Mouse (Mus musculus): ENCODE measurements at regions not wholly inside any gene's neighbourhood (a gene's known extent, or its start where the extent isn't known, plus 50 kb on each side); places are given as distances from the start of the nearest gene placed in this dataset.

DNA sequence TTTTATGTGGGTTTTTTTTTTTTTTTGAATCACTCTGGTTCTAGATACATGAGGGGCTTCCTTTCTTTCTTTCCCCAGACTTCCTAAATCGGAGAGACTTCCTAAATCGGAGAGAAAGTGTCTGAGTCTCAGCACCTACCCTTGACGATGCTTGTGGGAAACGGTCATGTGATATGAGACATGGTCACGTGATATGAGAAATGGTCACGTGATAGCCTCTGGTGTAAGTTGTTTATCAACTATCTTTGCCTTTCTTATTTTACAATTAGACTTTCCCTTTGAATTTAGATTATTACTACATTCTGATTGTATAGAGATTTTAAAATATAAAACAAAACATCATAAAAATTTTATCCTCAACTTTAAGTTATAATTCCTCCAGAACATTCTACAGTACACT is 330.1 kb upstream of the Frg1 start:
- intact Hi-C loops (cut with DNase I): no loop called here
- no peak for DNase-seq (ENCODE audit: low spot score)

GRCm38 (mm10) chr8:41742796-41743670 is 326.2 kb upstream of the Frg1 start:
- intact Hi-C loops (cut with DNase I): no loop called here

DNA sequence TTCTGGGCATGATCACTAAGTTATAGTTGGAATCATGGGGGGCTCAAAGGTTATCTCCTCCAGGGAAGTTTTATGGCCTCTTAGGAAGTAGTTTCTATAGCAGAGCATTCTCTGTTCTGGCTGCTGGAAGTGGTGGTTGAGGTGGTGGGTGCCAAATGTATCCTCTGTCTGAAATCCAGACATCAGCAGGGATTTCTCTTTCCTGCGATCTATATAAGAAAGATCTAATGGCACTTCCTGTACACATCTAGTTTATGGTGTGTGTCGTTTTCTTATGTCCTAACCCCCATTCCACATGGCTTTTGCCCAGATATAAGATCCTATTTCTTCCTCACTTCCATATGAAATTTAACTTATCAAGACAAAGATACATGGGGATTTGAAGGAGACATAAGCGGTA is 300.1 kb upstream of the Frg1 start:
- intact Hi-C loops (cut with DNase I): no loop called here
- DNase-seq (ENCODE audit: low spot score): no peak

More at GRCm38 (mm10) chr8:41742796-41743670, 326.2 kb upstream of the Frg1 start:
- DNase-seq (ENCODE audit: low spot score): no peak

GRCm38 (mm10) chr8:41713634-41714330 is 296.9 kb upstream of the Frg1 start:
- intact Hi-C loops (cut with DNase I): no loop called here
- DNase-seq (ENCODE audit: low spot score): no peak

GRCm38 (mm10) chr8:41703927-41704924 is 287.4 kb upstream of the Frg1 start:
- intact Hi-C loops (cut with DNase I): no loop called here
- DNase-seq (ENCODE audit: low spot score): no peak

All from heart, postnatal 25 days (tissue).